Mouse (Mus musculus) stomach, embryonic 14.5 days (tissue): Measurements from ENCODE around the gene Oxtr. TPM values are rescaled to one million over a fixed set of nuclear protein-coding genes. Genes with fewer than 3 reads are reported as not detected.

ENCODE experiments used
- ATAC-seq: fragments of 200-750 bp; cut with Nextera tagmentation; 2 replicates; pipeline ENCODE4 v1.8.0; 2017; ENCODE audit warnings: low read depth, moderate TSS enrichment; ENCODE audit not compliant: insufficient number of reproducible peaks, insufficient read depth, low FRiP score
- H3K27ac ChIP-seq: fragments of 300-500 bp; sonication (generic); 2 replicates; pipeline ENCODE4 v1.5.1; 2014; ENCODE audit warnings: mild to moderate bottlenecking, low read length, moderate library complexity, mixed read lengths
- H3K27me3 ChIP-seq: fragments of 300-500 bp; sonication (generic); 2 replicates; pipeline ENCODE4 v1.6.1; 2014; ENCODE audit warnings: low read length, control low read depth, mixed read lengths; ENCODE audit not compliant: control insufficient read depth, insufficient read depth
- H3K36me3 ChIP-seq: fragments of 300-500 bp; sonication (generic); 2 replicates; pipeline ENCODE4 v1.6.1; 2014; ENCODE audit warnings: mild to moderate bottlenecking, control low read depth, low read length, moderate library complexity, mixed read lengths; ENCODE audit not compliant: control insufficient read depth, insufficient read depth
- H3K4me1 ChIP-seq: fragments of 300-500 bp; sonication (generic); 2 replicates; pipeline ENCODE4 v1.6.1; 2014; ENCODE audit warnings: low read length, control low read depth, mixed read lengths; ENCODE audit not compliant: control insufficient read depth, insufficient read depth
- H3K4me2 ChIP-seq: fragments of 300-500 bp; sonication (generic); replicated peaks from 2 replicates; pipeline ENCODE4 v1.6.1; 2014; ENCODE audit warnings: low read depth, low read length, control low read depth
- H3K4me3 ChIP-seq: fragments of 300-500 bp; sonication (generic); 2 replicates; pipeline ENCODE4 v1.5.1; 2014; ENCODE audit warnings: low read depth, low read length, control low read depth
- H3K9ac ChIP-seq: fragments of 300-500 bp; sonication (generic); replicated peaks from 2 replicates; pipeline ENCODE4 v1.6.1; 2014; ENCODE audit warnings: low read depth, mild to moderate bottlenecking, control low read depth, low read length, moderate library complexity, mixed read lengths
- H3K9me3 ChIP-seq: fragments of 300-500 bp; sonication (generic); 2 replicates; pipeline ENCODE4 v1.6.1; 2016; ENCODE audit warnings: low read depth, low read length, control low read depth; ENCODE audit not compliant: control insufficient read depth
- WGBS: fragments of 180-500 bp; shearing (Covaris S2); extraction: QIAGEN DNeasy Blood & Tissue Kit; methylation state at CpG from one replicate; pipeline ENCODE4 v1.1.7; 2014; 5-methylcytosine and 5-hydroxymethylcytosine counted together
- polyA plus RNA-seq: library from polyadenylated mRNA; unstranded; fragments of >200 nt; fragmentation: Nextera tagmentation; extraction: Ambion mirVana; gene quantifications from 2 replicates; pipeline ENCODE4 v1.2.1, GENCODE M21; 2014

Oxtr gene
- polyA plus RNA-seq, 1 experiment from 2014 or later: 0.10 TPM

GRCm38 (mm10) chr6:112479861-112480260, 9.9 kb downstream of the Oxtr start:
- WGBS: 41% methylated on average over 13 of the region's 13 CpGs
- Histone ChIP-seq H3K27me3 (no peaks in the 10 kb centered on the region), H3K9ac (no peak overlapping the region), H3K27ac (no peak overlapping the region), H3K9me3 (no peaks in the 10 kb centered on the region), H3K4me2 (no peak overlapping the region), H3K4me1 (no peaks in the 10 kb centered on the region), H3K36me3 (no peaks in the 10 kb centered on the region), H3K4me3 (no peak overlapping the region)
- no peak for ATAC-seq

- Histone ChIP-seq H3K4me2 (no peak overlapping the region), H3K9ac (no peak overlapping the region), H3K4me1 (no peaks in the 10 kb centered on the region), H3K4me3 (no peak overlapping the region), H3K36me3 (no peaks in the 10 kb centered on the region), H3K27ac (no peak overlapping the region), H3K9me3 (no peaks in the 10 kb centered on the region), H3K27me3 (no peaks in the 10 kb centered on the region)
- ATAC-seq: no peak
- 87% methylated on average over 4 of the region's 4 CpGs for WGBS
These were observed 18.1 kb downstream of the Oxtr start for GRCm38 (mm10) chr6:112471644-112472043.

GRCm38 (mm10) chr6:112466001-112466400, 23.7 kb downstream of the Oxtr start:
- ATAC-seq: no peak
- H3K4me2 ChIP-seq: no peak overlapping the region

GRCm38 (mm10) chr6:112465441-112465840, 24.3 kb downstream of the Oxtr start:
- WGBS: 86% methylated on average over 3 of the region's 3 CpGs
- H3K27me3 ChIP-seq: no peaks in the 10 kb centered on the region
- H3K4me3 ChIP-seq: no peak overlapping the region
- no peak overlapping the region for H3K4me2 ChIP-seq
- H3K27ac ChIP-seq: no peak overlapping the region
- H3K4me1 ChIP-seq: no peaks in the 10 kb centered on the region
- no peak for ATAC-seq
- H3K9ac ChIP-seq: no peak overlapping the region
- H3K36me3 ChIP-seq: no peaks in the 10 kb centered on the region
- no peaks in the 10 kb centered on the region for H3K9me3 ChIP-seq

More at GRCm38 (mm10) chr6:112466001-112466400, 23.7 kb downstream of the Oxtr start:
- H3K27ac ChIP-seq: no peak overlapping the region
- no peaks in the 10 kb centered on the region for H3K36me3 ChIP-seq
- no peak overlapping the region for H3K4me3 ChIP-seq
- H3K9ac ChIP-seq: no peak overlapping the region
- H3K9me3 ChIP-seq: no peaks in the 10 kb centered on the region
- H3K27me3 ChIP-seq: no peaks in the 10 kb centered on the region
- no peaks in the 10 kb centered on the region for H3K4me1 ChIP-seq

- Histone ChIP-seq H3K9ac (no peak overlapping the region), H3K27me3 (no peaks in the 10 kb centered on the region), H3K4me3 (no peak overlapping the region), H3K9me3 (no peaks in the 10 kb centered on the region), H3K36me3 (no peaks in the 10 kb centered on the region), H3K4me1 (no peaks in the 10 kb centered on the region), H3K4me2 (no peak overlapping the region), H3K27ac (no peak overlapping the region)
- no peak for ATAC-seq
- 84% methylated on average over 6 of the region's 6 CpGs for WGBS
These were observed 26.4 kb downstream of the Oxtr start for GRCm38 (mm10) chr6:112463331-112463730.

- H3K27ac ChIP-seq: no peak overlapping the region
- no peak for ATAC-seq
- WGBS: 94% methylated on average over 5 of the region's 5 CpGs
- H3K9ac ChIP-seq: no peak overlapping the region
- no peaks in the 10 kb centered on the region for H3K9me3 ChIP-seq
- no peaks in the 10 kb centered on the region for H3K4me1 ChIP-seq
- no peak overlapping the region for H3K4me2 ChIP-seq
- H3K4me3 ChIP-seq: no peak overlapping the region
- no peaks in the 10 kb centered on the region for H3K27me3 ChIP-seq
- H3K36me3 ChIP-seq: no peaks in the 10 kb centered on the region
These were observed 28.3 kb downstream of the Oxtr start for GRCm38 (mm10) chr6:112461459-112461858.

GRCm38 (mm10) chr6:112459341-112459749, 30.4 kb downstream of the Oxtr start, which contains the start of gene Cav3:
TSS of gene Cav3 (plus strand) at chr6:112459505.
- Histone ChIP-seq H3K27me3 (no peaks in the 10 kb centered on the region), H3K9me3 (no peaks in the 10 kb centered on the region), H3K4me2 (no peak within 1 kb of the TSS), H3K4me3 (no peak within 1 kb of the TSS), H3K9ac (no peak within 1 kb of the TSS), H3K36me3 (no peaks in the 10 kb centered on the region), H3K4me1 (no peaks in the 10 kb centered on the region), H3K27ac (no peak within 1 kb of the TSS)
- WGBS: 58% methylated on average over 12 of the region's 12 CpGs
- ATAC-seq: no peak

GRCm38 (mm10) chr6:112445675-112446074, 44.1 kb downstream of the Oxtr start:
- 84% methylated on average over 3 of the region's 3 CpGs for WGBS
- no peak overlapping the region for H3K27ac ChIP-seq
- H3K4me1 ChIP-seq: no peaks in the 10 kb centered on the region
- no peaks in the 10 kb centered on the region for H3K27me3 ChIP-seq
- no peaks in the 10 kb centered on the region for H3K9me3 ChIP-seq
- no peak overlapping the region for H3K9ac ChIP-seq
- H3K4me3 ChIP-seq: no peak overlapping the region
- no peak for ATAC-seq
- H3K4me2 ChIP-seq: no peak overlapping the region
- no peaks in the 10 kb centered on the region for H3K36me3 ChIP-seq

- Histone ChIP-seq H3K4me3 (no peak overlapping the region), H3K9me3 (no peaks in the 10 kb centered on the region), H3K36me3 (no peaks in the 10 kb centered on the region), H3K4me2 (no peak overlapping the region), H3K27ac (no peak overlapping the region), H3K27me3 (no peaks in the 10 kb centered on the region), H3K9ac (no peak overlapping the region), H3K4me1 (no peaks in the 10 kb centered on the region)
- ATAC-seq: no peak
- 53% methylated on average over 6 of the region's 6 CpGs for WGBS
These were observed 63.6 kb downstream of the Oxtr start for GRCm38 (mm10) chr6:112426018-112426732.
